Mouse (Mus musculus) liver, adult 2 months (tissue): ENCODE data around the gene Btbd17.
A peak's percentile ranks its signal among the peaks of the same experiment; 100 is the strongest.

Source experiments
- CTCF ChIP-seq: fragments of 200-500 bp; IDR thresholded peaks from 2 replicates; pipeline ENCODE4 v1.5.1; 2011; ENCODE audit warnings: low read depth, low read length, control low read depth
- POLR2A ChIP-seq: fragments of 200-500 bp; IDR thresholded peaks from 2 replicates; pipeline ENCODE4 v1.6.1; 2011; ENCODE audit warnings: low read length, control low read depth; ENCODE audit not compliant: insufficient read depth; ENCODE audit errors: extremely low read depth

DNA sequence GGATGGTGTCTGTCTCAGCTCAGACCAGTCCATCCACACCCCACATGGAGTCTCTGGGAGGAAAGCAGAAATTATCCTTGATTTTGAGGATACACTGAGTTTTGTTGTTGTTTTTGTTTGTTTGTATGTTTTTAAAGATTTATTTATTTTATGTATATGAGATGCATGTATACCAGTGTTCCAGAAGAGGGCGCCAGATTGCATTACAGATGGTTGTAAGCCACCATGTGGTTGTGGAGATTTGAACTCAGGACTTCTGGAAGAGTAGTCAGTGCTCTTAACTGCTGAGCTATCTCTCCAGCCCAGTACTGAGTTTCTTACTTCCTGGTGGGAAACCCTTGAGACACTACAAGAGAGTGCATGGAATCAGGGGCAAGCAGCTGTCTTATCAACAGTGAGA is 13.6 kb upstream of the Btbd17 start:
- TF ChIP-seq POLR2A (no peak), CTCF (0 out of 2 replicates have a peak, but pooled peaks have one; percentile 21)
